Mouse (Mus musculus) testis, adult 2 months (tissue): ENCODE measurements around the gene Nod1.

Source experiments
- CTCF ChIP-seq: fragments of 200-500 bp; IDR thresholded peaks from 2 replicates; pipeline ENCODE4 v1.5.1; 2012; ENCODE audit warnings: low read depth, mild to moderate bottlenecking, inconsistent platforms, low read length, moderate library complexity; ENCODE audit not compliant: control insufficient read depth, insufficient read depth, insufficient replicate concordance
- POLR2A ChIP-seq: fragments of 200-500 bp; IDR thresholded peaks from 2 replicates; pipeline ENCODE4 v1.6.1; 2012; ENCODE audit warnings: low read depth, mild to moderate bottlenecking, inconsistent platforms, low read length, moderate library complexity; ENCODE audit not compliant: control insufficient read depth

- TF ChIP-seq CTCF (no peak), POLR2A (no peak)
These were observed 40.1 kb upstream of the Nod1 start for GRCm38 (mm10) chr6:55012516-55012915.
